Mouse (Mus musculus): ENCODE results near the gene Mybpc2. TPM values are rescaled to one million over a fixed set of nuclear protein-coding genes. Genes with fewer than 3 reads are reported as not detected.

Mybpc2 gene
- total RNA-seq, 1 experiment from 2014 or later: 10.7 TPM

Other genes starting within 250 kb of the Mybpc2 start
- gene Clec11a, start 217.8 kb downstream of the Mybpc2 start, total RNA-seq (2017): 0.49 to 1.6 TPM (median 0.85 TPM) in 3 replicates
- gene Shank1, start 214.4 kb downstream of the Mybpc2 start, total RNA-seq (2017): 0.19 to 1.2 TPM in 2 of 3 replicates, not detected in the other
- gene Syt3, start 140.6 kb downstream of the Mybpc2 start, total RNA-seq (2017): not detected in 3 replicates
- gene 1700008O03Rik, start 138.8 kb downstream of the Mybpc2 start, total RNA-seq (2017): 3.5 TPM in 1 of 3 replicates, not detected in the others
- gene Lrrc4b, start 95.6 kb downstream of the Mybpc2 start, total RNA-seq (2017): not detected in 3 replicates
- not detected in 3 replicates for gene Aspdh, start 59.3 kb downstream of the Mybpc2 start, total RNA-seq (2017)
- gene Josd2, start 56.7 kb downstream of the Mybpc2 start, total RNA-seq (2017): 12.9 to 40.9 TPM (median 17.1 TPM) in 3 replicates
- gene Emc10, start 28.1 kb downstream of the Mybpc2 start, total RNA-seq (2017): 21.7 to 29.0 TPM (median 23.3 TPM) in 3 replicates
- gene Fam71e1, start 28.1 kb downstream of the Mybpc2 start, total RNA-seq (2017): 2.0 TPM in 1 of 3 replicates, not detected in the others
- 11.0 to 17.1 TPM (median 14.5 TPM) in 3 replicates for gene Spib, start 7.4 kb upstream of the Mybpc2 start, total RNA-seq (2017)
- gene Pold1, start 24.2 kb upstream of the Mybpc2 start, total RNA-seq (2017): 16.1 to 42.8 TPM (median 23.8 TPM) in 3 replicates
- 140 to 243 TPM (median 153 TPM) in 3 replicates for gene Nr1h2, start 29.3 kb upstream of the Mybpc2 start, total RNA-seq (2017)
- gene Napsa, start 47.7 kb upstream of the Mybpc2 start, total RNA-seq (2017): 162 to 248 TPM (median 207 TPM) in 3 replicates
- 0.19 to 0.43 TPM (median 0.38 TPM) in 3 replicates for gene Kcnc3, start 66.0 kb upstream of the Mybpc2 start, total RNA-seq (2017)
- not detected in 3 replicates for gene Myh14, start 146.2 kb upstream of the Mybpc2 start, total RNA-seq (2017)
- not detected in 3 replicates for gene Izumo2, start 184.1 kb upstream of the Mybpc2 start, total RNA-seq (2017)
- 33.2 to 49.0 TPM (median 42.5 TPM) in 3 replicates for gene Vrk3, start 223.8 kb upstream of the Mybpc2 start, total RNA-seq (2017)
- 0.75 to 2.0 TPM (median 1.0 TPM) in 3 replicates for gene Zfp473, start 226.4 kb upstream of the Mybpc2 start, total RNA-seq (2017)

Data from monocyte, adult 5-6 weeks (primary cell).